Mouse (Mus musculus): ENCODE measurements at regions not wholly inside any gene's neighbourhood (a gene's known extent, or its start where the extent isn't known, plus 50 kb on each side); places are given as distances from the start of the nearest gene placed in this dataset.

DNA sequence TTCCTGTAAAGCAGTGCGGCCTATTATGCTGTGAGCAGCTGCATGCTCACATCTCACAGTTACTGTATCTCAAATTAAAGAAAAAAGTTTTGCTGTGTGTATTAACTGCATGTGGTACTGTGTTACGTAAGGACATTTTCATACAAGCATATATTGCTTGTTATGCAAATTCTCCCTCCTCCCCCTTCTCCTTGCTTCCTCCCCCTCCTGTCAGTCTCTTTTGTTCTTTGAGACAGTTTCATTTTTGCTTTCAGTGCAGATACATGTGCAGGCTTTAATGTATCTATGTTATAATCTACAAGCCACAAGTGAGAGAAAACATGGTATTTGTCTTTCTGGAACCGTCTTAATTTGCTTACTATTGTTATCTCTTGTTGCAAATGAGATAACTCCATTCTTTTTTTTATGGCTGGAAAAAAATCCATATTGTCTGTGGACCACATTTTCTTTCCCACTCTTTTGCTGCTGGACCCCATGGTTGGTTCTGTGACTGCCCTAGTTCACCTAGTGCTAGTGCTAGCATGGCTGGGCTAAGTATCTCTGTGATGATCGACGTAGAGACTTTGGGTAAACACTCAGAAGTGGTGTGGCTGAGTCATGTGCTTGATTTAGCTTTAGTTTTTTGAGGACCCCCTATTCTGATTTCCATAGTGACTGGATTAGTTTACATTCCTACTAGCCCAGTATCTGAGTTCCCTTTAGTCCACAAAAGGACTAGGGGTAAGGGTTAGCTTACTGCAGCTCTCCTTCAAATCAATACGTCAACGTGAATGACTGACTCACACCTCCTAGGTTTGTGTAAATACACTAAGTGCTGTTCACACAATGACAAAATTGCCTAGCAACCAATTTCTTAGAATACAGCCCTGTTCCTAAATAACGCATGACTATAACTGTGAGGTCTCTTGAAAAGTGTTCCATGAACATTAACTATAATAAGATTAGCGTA, 158.1 kb downstream of the Icos start:
- DNase-seq (ENCODE audit: low read depth in 1 of 2, low spot score in 2 of 2) = no peak

DNA sequence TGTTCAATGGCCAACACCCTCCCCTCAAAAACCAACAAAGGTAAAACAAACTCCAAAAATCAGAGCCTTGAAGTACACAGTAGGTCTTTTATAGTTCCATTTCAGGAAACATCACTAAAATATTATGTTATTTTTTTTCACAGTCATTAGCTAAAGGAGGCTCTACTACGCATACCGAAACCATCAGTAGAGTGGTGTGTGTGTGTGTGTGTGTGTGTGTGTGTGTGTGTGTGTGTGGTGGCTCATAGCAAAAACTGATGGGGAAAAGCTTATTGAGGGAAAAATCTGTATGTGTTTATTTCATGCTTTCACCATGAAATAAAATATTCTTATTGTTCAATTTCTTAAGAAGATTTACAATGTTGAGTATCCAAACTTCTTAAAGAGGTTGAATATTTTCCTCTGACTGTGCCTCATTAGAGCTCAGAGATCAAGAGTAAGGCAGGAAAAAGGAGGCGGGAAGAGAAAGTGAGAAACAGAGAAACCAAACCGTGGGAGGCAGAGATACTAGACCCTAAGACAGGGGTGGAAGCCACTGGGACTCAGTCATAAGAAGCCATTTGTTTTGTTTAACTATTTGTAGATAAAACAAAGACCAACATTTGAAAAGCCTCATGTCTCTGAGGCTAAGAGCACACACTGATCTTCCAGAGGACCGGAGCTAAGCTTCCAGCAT, 159.6 kb downstream of the Icos start:
- DNase-seq (ENCODE audit: low read depth in 1 of 2, low spot score in 2 of 2) = no peak

DNA sequence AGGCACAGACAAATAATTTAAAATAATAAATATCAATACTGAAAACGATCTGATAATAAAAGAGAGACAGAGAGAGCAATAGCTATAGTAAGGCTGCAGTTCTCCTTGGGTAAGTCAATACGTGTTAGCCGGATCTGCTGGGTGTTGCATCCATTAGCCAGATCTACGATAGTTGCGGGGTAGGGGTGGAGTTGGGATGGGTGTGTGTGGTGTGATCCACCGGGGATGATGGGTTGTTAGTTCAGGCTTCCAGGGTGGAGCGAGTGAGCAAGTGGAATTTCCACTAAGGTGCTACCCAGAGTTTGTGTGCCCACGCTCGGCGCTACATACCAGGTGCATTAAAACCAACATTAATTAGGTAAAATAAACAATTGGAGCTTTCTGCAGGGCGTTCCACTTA, 160.2 kb downstream of the Icos start:
- DNase-seq (ENCODE audit: low read depth in 1 of 2, low spot score in 2 of 2) = no peak

DNA sequence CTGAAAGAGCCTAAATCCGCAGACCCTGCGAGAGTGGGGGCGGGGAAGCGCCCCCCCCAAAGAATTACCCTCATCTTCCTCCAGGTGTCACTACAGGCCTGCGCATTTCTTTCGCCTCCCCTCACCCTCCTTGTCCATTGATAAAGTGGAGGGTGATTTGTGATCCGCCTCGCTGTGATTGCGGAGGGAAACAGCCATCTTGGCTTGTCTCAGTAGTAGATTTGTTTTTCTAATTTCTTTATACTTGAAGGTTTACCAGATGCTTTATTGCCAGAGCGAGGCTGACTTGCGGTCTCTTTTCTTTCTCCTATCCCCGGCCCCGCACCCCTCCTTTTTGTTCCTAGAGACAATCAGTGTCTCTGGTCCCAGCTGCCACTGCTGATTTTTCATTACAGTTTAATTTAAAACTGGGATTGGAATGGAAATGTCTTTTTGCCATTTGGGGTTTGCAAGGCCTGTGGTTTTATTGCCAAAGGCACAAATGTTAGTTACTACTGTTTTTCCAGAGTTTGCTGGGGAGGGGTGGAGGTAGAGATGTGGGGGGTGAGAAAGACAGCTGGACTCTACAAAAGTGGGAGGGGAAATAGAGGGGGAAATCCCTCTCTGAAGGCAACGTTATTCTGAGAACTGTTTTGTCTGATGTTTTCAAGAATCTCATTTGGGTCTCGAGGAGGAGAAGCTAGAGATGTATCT, 161.7 kb downstream of the Icos start:
- DNase-seq (ENCODE audit: low read depth in 1 of 2, low spot score in 2 of 2) = no peak

DNA sequence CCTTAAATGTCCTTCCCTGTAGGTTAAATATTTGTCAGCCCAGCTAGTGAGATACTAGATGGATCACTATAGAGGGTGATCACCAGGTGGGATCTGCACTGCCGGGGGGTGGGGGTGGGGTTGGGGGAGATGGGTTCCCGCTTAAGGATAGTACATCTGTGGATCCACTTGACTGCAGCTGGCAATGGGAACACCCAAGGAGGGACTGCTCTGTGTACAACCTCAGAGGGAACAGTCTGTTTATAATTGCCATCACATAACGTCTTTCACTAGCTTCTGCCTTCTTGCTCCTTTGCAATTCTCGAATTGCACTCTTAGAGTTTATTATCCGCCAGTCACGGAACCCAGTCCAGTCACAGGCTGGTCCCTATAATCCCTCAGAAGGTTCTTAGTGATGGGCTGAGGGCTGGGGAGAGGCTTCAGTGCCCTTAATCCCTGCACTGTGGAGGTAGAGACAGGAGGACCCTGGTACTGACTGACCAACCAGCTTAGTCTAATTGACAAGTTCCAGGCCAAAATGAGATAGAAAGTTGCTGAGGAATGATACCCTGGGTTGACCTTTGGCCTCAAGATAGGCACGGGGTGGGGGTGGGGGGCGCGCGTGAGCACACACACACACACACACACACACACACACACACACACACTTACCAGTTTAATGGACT, 162.4 kb downstream of the Icos start:
- no peak for DNase-seq (ENCODE audit: low read depth in 1 of 2, low spot score in 2 of 2)

DNA sequence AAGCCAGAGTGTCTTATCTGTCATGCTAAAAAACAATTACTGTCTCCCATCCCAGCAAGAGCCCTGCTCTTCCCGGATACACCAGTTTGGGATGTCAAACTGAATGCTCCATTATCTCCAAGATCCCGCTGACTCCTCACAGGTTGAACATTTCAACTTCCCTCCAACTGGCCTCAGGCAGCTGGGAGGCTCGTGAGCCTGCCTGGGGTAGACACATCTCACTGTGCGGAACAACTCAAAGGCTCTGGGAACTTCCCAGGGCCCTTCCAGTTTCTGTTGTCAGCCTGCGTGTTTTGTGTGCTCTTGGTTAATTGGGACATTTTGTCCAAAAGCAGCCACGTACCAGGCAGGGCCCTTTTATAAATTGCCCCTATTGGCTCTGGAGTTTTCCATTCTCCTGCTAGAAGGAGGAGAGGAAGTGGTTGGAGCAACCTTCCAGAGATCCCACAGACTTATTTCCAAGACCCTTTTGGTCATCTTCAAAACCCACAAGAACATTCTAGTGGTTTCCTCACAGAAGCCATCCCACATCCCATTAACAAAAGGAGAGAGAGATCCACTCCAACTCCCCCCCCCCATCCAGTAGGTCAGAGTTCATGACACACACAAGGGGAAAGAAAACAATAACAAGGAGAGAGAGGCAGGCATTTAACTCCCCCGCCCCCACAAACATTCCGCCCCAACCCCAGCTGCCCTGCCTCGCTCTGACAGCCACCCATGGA, 163.3 kb downstream of the Icos start:
- no peak for DNase-seq (ENCODE audit: low read depth in 1 of 2, low spot score in 2 of 2)

DNA sequence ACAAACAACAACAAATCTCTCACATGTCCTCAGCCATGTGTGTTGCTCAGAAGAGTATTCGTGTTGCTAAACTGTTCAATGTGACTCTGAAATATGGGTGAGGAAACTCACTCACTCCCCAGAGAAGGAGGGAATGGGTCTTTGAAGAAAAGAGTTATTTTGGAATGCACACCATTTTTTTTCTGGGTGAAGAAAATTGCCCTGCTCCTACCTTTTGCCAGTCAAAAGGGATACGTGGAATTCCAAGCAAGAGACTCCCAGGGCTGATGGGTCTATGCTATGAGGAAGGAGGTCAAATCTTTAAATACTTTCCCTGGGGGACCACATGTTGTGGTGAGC, 163.8 kb downstream of the Icos start:
- no peak for DNase-seq (ENCODE audit: low read depth in 1 of 2, low spot score in 2 of 2)

DNA sequence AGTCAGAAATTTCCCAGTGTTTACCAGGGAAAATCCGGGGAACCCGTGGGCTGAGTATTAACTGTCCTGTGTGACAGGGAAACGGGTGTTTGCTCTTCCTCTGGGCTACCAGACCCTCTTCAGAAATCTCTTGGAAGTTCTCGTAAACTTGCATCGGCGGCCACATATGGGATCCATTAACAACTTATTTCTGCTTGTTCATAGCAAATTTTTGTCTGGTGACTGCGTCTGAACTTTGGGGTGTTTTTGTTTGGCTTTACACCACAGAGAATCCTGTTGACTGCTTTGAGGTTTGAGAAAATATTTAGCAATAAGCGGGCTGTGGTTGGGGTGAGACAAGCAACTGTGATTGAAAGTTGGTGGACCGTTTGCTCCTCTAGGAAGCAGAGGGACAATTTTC, 164.2 kb downstream of the Icos start:
- no peak for DNase-seq (ENCODE audit: low read depth in 1 of 2, low spot score in 2 of 2)

DNA sequence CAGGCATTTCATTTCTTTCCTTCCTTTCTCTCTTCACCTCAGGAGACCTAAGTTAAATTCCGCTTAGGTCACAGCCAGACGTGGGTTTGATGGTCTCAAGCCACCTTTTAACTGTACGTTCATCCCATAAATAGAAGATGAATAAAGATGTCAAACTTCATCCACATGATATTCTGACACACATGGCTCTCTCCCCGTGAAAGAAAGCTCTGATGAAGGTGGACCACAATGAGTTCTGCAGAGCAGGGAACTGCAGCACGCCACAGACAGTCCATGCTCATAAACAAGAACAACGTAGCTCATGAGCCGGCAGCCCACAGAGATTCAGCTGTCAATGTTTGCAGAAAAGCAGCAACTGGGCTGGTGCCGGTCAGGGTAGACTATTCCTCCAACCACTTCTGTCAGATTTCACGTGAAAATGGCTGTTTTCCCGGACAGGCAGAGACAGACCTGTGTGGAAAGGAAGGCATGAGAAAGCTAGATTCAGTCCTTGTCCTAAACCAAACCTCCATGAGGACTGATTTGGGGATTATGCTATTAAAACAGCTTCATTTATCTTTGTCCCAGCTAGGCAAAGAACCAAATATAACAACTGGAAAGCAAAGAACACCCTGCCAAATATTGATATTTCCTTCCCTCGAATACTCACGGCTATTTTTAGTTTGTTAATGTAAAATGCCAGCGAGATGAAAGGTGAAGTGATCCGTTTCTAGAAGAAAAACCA, 165.5 kb downstream of the Icos start:
- DNase-seq (ENCODE audit: low read depth in 1 of 2, low spot score in 2 of 2) = no peak

DNA sequence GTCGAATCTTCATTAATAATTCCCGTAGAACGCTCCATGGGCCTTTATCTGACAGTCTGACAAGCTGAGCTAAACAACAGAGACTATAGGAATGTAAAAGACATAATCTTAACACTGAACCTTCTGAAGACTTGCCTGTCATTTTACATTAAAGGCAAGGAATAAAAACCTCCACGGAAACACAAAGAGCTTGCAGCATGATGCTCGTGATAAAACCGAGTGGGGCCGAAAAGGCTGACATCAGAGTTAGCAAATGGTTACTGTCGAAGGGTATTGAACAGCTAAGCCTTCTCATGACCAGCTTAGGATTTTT, 166.0 kb downstream of the Icos start:
- DNase-seq (ENCODE audit: low read depth in 1 of 2, low spot score in 2 of 2) = no peak

DNA sequence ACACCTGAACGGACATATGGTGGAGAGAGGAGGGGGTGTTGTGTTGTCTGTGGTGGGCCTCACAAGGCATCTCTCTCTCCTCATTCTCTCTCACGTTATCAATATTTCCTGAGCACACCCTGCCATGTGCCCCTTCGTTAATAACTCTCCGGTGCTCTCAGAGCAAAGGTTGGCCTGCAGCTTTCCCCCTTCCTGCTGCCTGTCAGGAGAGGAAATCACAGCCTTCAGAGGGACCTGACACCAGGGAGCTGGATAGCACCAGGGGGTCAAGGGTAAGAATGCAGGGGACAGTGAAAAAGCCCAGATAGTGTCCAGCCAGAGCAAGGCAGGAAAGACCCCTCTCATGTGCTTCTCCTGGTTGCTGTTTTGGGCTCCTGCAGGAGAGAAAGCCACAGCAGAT, 167.3 kb downstream of the Icos start:
- no peak for DNase-seq (ENCODE audit: low read depth in 1 of 2, low spot score in 2 of 2)

DNA sequence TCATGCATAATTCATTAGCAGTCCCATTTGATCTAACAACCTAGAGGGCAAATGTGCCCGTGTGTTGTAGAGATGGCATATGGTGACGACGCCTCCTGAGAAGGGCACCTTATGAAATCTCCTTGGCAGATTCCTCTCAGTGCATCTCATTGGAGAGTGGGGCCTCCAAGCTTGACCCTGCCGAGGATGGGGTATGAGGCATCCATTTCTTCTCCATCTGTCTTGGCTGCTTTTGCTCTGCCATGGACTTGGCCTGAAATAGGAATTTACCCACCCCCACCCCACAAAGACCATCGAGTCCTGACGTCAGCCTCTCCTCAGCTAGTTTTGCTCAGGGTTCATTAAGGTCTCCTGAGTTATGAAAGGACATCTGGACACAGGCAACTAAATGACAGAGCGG, 167.8 kb downstream of the Icos start:
- DNase-seq (ENCODE audit: low read depth in 1 of 2, low spot score in 2 of 2) = no peak

DNA sequence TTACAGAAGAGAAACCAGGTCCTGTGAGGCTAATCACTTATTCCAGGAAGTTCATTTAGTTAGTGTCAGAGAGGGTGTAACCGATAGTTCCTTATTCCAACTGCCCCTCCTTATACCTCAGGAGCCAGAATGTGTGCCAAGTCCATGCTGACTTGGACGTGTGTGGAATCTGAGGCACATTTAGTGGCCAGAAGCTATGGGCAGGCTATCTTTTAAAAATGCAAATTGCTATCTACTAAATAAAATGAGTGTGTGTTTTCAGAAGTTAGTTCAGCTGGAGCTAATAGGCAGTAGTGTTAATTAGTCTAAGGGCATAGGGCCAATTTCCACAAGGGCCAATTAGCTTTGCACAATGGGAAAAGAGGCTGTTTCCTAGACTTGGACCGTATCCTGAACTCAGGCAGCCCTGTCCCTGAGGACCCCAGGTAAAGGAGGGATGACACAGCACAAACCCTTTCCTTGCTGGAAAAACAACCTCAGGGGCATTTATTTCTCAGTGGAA, 168.5 kb downstream of the Icos start:
- peak in 1 of 2 experiments; percentile 3 for DNase-seq (ENCODE audit: low read depth in 1 of 2, low spot score in 2 of 2)

DNA sequence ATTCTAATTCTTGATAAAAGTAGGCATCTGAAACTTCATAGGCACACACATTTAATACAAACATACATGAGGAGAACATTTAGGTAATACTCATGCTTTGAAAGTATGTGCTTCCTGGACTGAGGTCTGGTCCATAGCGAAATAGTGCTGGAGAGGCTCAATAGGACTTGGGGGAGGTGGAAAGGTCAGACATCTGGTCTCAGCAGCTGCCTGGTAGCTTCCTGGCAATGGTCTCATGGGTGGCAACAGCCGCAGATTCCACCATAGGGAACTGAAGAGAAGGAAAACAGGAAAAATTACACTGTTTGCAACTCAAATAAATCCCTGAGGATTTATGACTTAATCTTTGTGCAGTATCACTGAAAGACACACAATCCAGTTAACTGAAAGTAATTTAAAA, 174.0 kb downstream of the Icos start:
- no peak for DNase-seq (ENCODE audit: low read depth in 1 of 2, low spot score in 2 of 2)

DNA sequence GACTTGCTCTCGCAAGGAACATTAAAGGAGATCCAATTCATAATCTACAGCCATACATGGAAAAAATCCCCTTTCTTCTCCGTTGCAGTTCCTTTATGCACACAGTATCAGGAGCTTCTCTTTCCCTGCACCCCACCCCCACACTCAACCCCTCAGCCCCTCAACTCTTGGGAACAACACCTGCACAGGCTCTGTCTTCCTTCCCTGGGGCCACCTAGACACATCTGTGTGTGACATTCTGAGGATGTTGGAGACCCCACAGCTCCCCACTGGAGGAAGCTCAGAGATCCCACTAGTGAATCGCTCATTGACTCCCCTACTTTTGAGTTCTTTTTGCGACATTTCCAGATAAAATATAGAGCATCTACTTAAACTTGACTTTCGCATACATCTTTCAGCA, 174.4 kb downstream of the Icos start:
- no peak for DNase-seq (ENCODE audit: low read depth in 1 of 2, low spot score in 2 of 2)

DNA sequence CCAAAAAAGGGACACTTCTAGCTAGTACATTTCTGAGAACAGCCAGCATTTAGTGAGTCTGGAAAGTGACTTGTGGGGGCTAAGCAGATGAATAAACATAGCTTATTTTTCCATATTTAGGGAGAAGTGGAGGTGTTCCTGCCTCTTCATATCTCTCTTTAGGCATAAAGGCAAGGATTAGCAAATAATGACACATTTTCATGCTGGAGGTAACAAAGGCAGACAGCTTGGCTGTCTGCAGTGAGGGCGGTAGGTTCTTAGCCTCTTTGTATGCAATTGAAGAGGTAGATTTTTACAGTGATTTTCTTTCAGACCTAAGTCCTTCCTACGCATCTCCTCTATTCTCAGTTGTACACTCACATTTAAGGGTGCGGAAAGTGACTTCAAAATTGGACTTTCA, 176.5 kb downstream of the Icos start:
- DNase-seq (ENCODE audit: low read depth in 1 of 2, low spot score in 2 of 2) = no peak

DNA sequence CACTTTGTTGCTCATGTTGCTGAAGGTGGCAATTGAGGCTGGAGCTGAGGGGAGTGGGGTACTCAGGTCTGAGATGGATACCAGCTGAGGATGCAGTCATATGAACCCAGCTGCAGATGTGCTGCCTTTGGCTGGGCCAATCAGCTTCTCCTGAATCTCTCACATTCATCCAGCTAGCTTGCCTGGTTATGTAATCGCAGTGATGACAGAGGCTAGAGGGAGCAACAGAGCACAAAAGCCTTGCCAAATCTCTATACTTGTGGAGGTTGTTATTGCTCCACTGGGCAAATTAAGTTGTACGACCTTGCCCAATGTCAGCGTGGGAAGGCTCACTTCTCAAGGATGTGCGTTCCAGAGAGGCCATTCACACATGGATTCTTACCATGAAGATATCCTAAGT, 179.5 kb downstream of the Icos start:
- DNase-seq (ENCODE audit: low read depth in 1 of 2, low spot score in 2 of 2) = no peak

DNA sequence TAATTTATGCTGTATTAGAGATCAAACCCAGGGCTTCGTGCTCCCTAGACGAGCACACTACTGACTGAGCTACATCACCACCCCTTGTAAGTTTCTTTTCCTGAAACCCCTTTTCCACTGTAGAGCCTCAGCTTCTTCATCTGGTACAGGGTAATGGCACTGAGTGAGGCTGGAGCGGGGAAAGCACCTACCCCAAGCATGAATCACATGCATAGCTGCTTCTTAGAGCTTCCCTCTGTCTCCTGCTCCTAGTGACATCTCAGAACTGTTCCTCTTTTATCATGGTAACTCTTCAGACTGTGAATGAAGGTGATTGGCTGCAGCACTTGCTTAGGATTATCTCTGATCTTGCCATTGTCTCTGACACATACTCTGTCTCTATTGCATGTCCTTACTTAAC, 182.8 kb downstream of the Icos start:
- DNase-seq (ENCODE audit: low read depth in 1 of 2, low spot score in 2 of 2) = no peak

DNA sequence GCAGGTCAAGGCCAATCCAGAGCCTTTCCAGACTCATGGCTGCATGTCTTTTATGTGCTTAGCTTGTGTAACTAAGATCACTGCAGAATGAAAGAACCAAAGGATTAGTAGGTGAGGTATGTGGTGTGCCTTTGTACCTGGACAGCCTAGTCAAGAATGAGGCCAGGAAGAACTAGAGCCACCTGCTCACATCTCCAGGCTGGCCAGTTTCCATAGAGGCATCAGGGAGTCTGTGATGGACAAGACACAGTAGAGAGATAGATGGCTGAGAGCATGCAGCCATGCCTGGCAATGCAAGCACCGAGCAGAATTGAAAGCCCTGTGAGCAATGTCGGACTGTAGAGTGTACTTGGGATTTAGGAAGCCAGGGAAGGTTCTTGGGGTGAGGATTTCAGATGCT, 186.5 kb downstream of the Icos start:
- no peak for DNase-seq (ENCODE audit: low read depth in 1 of 2, low spot score in 2 of 2)

DNA sequence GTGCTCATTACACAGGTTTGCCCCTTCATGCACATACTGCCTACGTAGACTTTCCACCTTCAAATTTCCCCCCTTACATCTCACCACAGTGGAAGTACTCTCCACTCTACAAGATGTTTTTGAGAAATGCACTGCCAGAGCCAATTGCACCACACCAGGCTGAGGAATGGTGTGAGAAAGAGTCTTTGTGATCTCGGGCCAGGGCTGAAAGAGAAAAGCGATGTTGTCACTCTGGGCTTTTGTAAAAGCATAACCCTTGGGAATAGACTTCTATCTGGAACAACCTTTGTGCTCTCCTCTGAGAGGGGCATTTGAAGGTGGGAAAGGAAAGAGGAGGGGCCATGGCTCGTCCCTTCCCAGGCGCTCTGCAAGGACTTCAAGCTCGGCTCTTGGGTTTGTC, 194.2 kb downstream of the Icos start:
- no peak for DNase-seq (ENCODE audit: low read depth in 1 of 2, low spot score in 2 of 2)
